Mouse (Mus musculus) embryonic facial prominence, embryonic 11.5 days (tissue): ENCODE data around the gene Mdm1. TPM values are rescaled to one million over a fixed set of nuclear protein-coding genes. Genes with fewer than 3 reads are reported as not detected.
"Not testable (repeated sequence)": the region's sequence is repeated elsewhere in the genome, so short reads cannot be mapped to it uniquely, and the experiment has no call there.

ENCODE experiments used
- ATAC-seq: fragments of 200-750 bp; cut with Nextera tagmentation; replicated peaks from 2 replicates; pipeline ENCODE4 v1.8.0; 2017; ENCODE audit warnings: low read depth; ENCODE audit not compliant: insufficient number of reproducible peaks, low FRiP score, low TSS enrichment
- DNase-seq: peaks from one replicate; pipeline ENCODE4 v3.0.0-alpha.2; 2015; ENCODE audit warnings: low spot score
- H3K27ac ChIP-seq: fragments of 300-500 bp; sonication (generic); replicated peaks from 2 replicates; pipeline ENCODE4 v1.5.1; 2014; ENCODE audit warnings: mild to moderate bottlenecking, low read depth, low read length, control low read depth
- H3K27me3 ChIP-seq: fragments of 300-500 bp; sonication (generic); 2 replicates; pipeline ENCODE4 v1.6.1; 2014; ENCODE audit warnings: mild to moderate bottlenecking, low read length, moderate library complexity, mixed read lengths; ENCODE audit not compliant: control insufficient read depth, insufficient read depth
- H3K36me3 ChIP-seq: fragments of 300-500 bp; sonication (generic); replicated peaks from 2 replicates; pipeline ENCODE4 v1.6.1; 2014; ENCODE audit warnings: low read depth, mild to moderate bottlenecking, low read length, moderate library complexity, mixed read lengths; ENCODE audit not compliant: control insufficient read depth, insufficient read depth
- H3K4me1 ChIP-seq: fragments of 300-500 bp; sonication (generic); 2 replicates; pipeline ENCODE4 v1.6.1; 2014; ENCODE audit warnings: low read length, mixed read lengths; ENCODE audit not compliant: control insufficient read depth, insufficient read depth
- H3K4me2 ChIP-seq: fragments of 300-500 bp; sonication (generic); 2 replicates; pipeline ENCODE4 v1.6.1; 2014; ENCODE audit warnings: low read depth, mild to moderate bottlenecking, control low read depth, low read length, moderate library complexity
- H3K4me3 ChIP-seq: fragments of 300-500 bp; sonication (generic); 2 replicates; pipeline ENCODE4 v1.5.1; 2014; ENCODE audit warnings: low read depth, low read length, control low read depth
- H3K9ac ChIP-seq: fragments of 300-500 bp; sonication (generic); replicated peaks from 2 replicates; pipeline ENCODE4 v1.6.1; 2014; ENCODE audit warnings: mild to moderate bottlenecking, control low read depth, low read length
- H3K9me3 ChIP-seq: fragments of 300-500 bp; sonication (generic); replicated peaks from 2 replicates; pipeline ENCODE4 v1.6.1; 2016; ENCODE audit warnings: mild to moderate bottlenecking, low read length, inconsistent platforms, mixed read lengths; ENCODE audit not compliant: control insufficient read depth
- WGBS: fragments of 180-500 bp; shearing (Covaris S2); extraction: QIAGEN DNeasy Blood & Tissue Kit; methylation state at CpG from one replicate; pipeline ENCODE4 v1.1.7; 2014; 5-methylcytosine and 5-hydroxymethylcytosine counted together
- polyA plus RNA-seq: library from polyadenylated mRNA; unstranded; fragments of >200 nt; fragmentation: Nextera tagmentation; extraction: Ambion mirVana; gene quantifications from 2 replicates; pipeline ENCODE4 v1.2.1, GENCODE M21; 2014

Gene Mdm1
- polyA plus RNA-seq, 1 experiment from 2014 or later = 60.8 TPM

DNA sequence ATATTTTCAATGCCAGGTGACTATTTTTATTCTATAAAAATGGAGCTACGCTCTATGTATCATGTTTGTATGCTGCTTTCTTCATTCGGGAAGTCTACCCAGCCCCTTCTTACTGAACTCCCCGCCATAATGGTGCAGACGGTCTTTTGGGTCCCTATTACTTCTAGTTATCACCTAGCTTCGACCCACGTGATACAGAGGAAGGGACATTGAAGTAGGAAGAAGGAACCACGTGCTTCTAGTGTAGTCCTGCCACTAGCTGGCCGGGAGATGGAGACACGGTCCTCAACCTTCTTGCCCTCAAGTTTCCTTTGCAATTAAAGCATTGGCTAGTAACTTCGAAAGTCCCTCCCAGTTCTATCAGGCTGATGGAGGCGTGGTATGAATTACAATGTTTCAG lies 37.7 kb downstream of the Mdm1 start:
- Histone ChIP-seq H3K9me3 (no peaks in the 10 kb centered on the region), H3K9ac (no peak overlapping the region), H3K4me2 (no peak overlapping the region), H3K36me3 (no peaks in the 10 kb centered on the region), H3K27me3 (no peaks in the 10 kb centered on the region), H3K4me1 (no peaks in the 10 kb centered on the region), H3K4me3 (no peak overlapping the region), H3K27ac (no peak overlapping the region)
- ATAC-seq = no peak
- no peak for DNase-seq
- 92% methylated on average over 11 of the region's 11 CpGs for WGBS

DNA sequence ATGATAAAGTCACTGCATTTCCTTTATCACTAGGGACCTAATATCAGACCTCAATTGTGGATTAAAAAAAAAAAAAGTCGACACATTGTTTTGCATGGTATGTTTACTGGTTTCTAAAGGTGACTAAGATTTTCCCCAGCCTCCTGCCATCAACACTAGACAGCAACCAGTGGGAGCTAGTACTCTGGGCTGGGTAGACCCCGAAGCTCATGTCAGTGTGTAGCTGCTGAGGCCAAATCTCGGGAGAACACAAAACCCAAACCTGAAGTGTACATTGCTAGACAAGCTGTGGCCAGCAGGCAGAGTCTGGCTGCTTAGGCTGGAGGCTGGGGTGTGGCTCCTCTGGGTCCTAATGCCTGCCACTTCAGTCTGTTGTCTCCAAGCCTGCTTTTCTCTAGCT lies 53.5 kb downstream of the Mdm1 start:
- H3K4me1 ChIP-seq, DNase-seq, H3K4me3 ChIP-seq, ATAC-seq, H3K27me3 ChIP-seq, H3K4me2 ChIP-seq, H3K9me3 ChIP-seq, H3K36me3 ChIP-seq, H3K9ac ChIP-seq, H3K27ac ChIP-seq: not testable (repeated sequence)
- 38% methylated on average over 3 of the region's 3 CpGs for WGBS

- H3K4me1 ChIP-seq = no peaks in the 10 kb centered on the region
- H3K27me3 ChIP-seq = no peaks in the 10 kb centered on the region
- whole genome bisulfite sequencing = 91% methylated on average over 4 of the region's 4 CpGs
- no peaks in the 10 kb centered on the region for H3K36me3 ChIP-seq
- H3K27ac ChIP-seq = no peak within 1 kb of the TSS
- H3K9me3 ChIP-seq = no peaks in the 10 kb centered on the region
- no peak within 1 kb of the TSS for H3K4me3 ChIP-seq
- no peak within 1 kb of the TSS for H3K9ac ChIP-seq
- DNase-seq (no peak), ATAC-seq (no peak)
- no peak within 1 kb of the TSS for H3K4me2 ChIP-seq
Measured at GRCm38 (mm10) chr10:118204642-118205041, 63.0 kb downstream of the Mdm1 start, which contains the start of gene Il22. Il22 (plus strand) TSS chr10:118204942.

DNA sequence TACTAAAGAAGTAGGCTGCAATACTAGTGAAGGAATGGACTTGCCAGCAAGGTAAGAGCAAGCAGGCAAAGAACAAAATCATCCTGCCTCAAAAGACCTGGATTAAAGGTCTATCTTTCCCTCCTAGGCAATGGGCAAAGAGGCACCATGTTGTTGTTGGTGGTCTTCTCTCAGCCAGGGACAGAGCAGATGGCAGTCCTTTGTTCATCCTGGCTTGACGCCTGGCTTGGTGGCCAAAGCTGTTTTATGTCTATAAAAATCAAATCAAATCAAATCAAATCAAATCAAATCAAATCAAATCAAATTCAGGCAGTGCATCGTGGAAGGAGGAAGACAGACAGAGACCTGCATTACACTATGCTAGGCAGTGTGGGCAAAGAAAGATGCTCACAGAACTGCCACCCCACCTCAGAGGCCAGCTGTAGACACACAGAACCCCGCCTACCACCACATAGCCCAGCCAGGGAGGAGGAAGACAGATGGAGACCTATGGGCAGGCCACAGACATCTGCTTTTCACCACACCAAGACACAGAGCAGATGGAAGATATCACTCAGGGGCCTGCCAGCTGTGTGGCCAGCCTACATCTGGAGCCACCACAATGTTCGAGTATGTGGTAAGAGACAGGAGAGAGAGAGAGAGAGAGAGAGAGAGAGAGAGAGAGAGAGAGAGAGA lies 74.2 kb downstream of the Mdm1 start:
- DNase-seq, H3K4me1 ChIP-seq, H3K4me2 ChIP-seq, H3K27ac ChIP-seq, H3K9me3 ChIP-seq, H3K27me3 ChIP-seq, H3K36me3 ChIP-seq, ATAC-seq, H3K4me3 ChIP-seq, H3K9ac ChIP-seq: not testable (repeated sequence)
- WGBS = 85% methylated on average over 2 of the region's 4 CpGs

Other genes with a start within 250 kb of the Mdm1 start
- gene Il22, start 63.1 kb downstream of the Mdm1 start, polyA plus RNA-seq = not detected in 2 replicates
- gene Gm32717, start 99.0 kb downstream of the Mdm1 start, polyA plus RNA-seq = not detected in 2 replicates
- not detected in 2 replicates for gene Gm32802, start 116.9 kb downstream of the Mdm1 start, polyA plus RNA-seq
- gene Iltifb, start 153.2 kb downstream of the Mdm1 start, polyA plus RNA-seq = not detected in 2 replicates
- gene Gm9040, start 185.2 kb downstream of the Mdm1 start, polyA plus RNA-seq = not detected in 2 replicates
- gene Gm9044, start 190.6 kb downstream of the Mdm1 start, polyA plus RNA-seq = not detected in 2 replicates
- 0.10 TPM in 1 of 2 replicates, not detected in the other for gene Gm9045, start 196.0 kb downstream of the Mdm1 start, polyA plus RNA-seq
- not detected in 2 replicates for gene Gm9046, start 201.4 kb downstream of the Mdm1 start, polyA plus RNA-seq
- not detected in 2 replicates for gene Gm9048, start 206.9 kb downstream of the Mdm1 start, polyA plus RNA-seq
- 0.10 TPM in 1 of 2 replicates, not detected in the other for gene Gm9049, start 212.3 kb downstream of the Mdm1 start, polyA plus RNA-seq